Mouse (Mus musculus) heart, postnatal 14 days (tissue): ENCODE measurements at regions not wholly inside any gene's neighbourhood (a gene's known extent, or its start where the extent isn't known, plus 50 kb on each side); places are given as distances from the start of the nearest gene placed in this dataset.

Source experiments
- DNase-seq, 2 experiments: peaks; one replicate each; pipeline ENCODE4 v3.0.0; 2021 to 2022
- intact Hi-C: fragments of 180-260 bp; cut with DNase I; formaldehyde crosslinking; loops from one replicate; pipeline ENCODE4 v1.15.1; 2025

- peak; percentile 76 to 83 for DNase-seq
- intact Hi-C loops: no loop called here
These were observed 52.8 kb upstream of the Gramd1a start for GRCm38 (mm10) chr7:31208237-31209054.

GRCm38 (mm10) chr7:31207563-31208236, 52.0 kb upstream of the Gramd1a start:
- intact Hi-C loops: no loop called here

More at GRCm38 (mm10) chr7:31207563-31208236, 52.0 kb upstream of the Gramd1a start:
- DNase-seq: no peak
